ENCODE assay signal across 7 mouse cellular contexts in genomic region chr6:91617685-91618084, GRCm38 (mm10).
DNase-seq lines count a peak whose midpoint lies in the region; ATAC-seq and TF ChIP-seq lines count a peak whose summit lies in the region.

No protein-coding gene starts in this region.

- DNase-seq in Muller cell, postnatal 12 days (ENCODE audit: inconsistent ontology term): peak; percentile 54
- peak; percentile 38 for DNase-seq in lung, postnatal 4 days
- no peak for DNase-seq in adrenal gland, adult 2 months
- no peak for DNase-seq in cerebellum, postnatal 36 days
- DNase-seq in spleen, postnatal 14 days (ENCODE audit: low spot score in 2 of 2): no peak

- H3K36me3 ChIP-seq in E14TG2a.4 (ENCODE audit: insufficient read depth, low read length): no peaks in the 10 kb centered on the region
- no peaks in the 10 kb centered on the region for H3K36me3 ChIP-seq in hindbrain, embryonic 16.5 days (ENCODE audit: control insufficient read depth, insufficient read depth, low read length)

- no peak for TF ChIP-seq CTCF in E14TG2a.4 (conservative IDR thresholded peaks at IDR 0.05; ENCODE audit: low read length)

- WGBS in hindbrain, embryonic 16.5 days: 76% methylated on average over 10 of the region's 10 CpGs

- ATAC-seq in hindbrain, embryonic 16.5 days: peak; percentile 2; the same call in 1 of the 2 replicates

- peaks cover 22% of the 10 kb centered on the region for H3K4me1 ChIP-seq in E14TG2a.4 (replicated peaks; ENCODE audit: low read depth, low read length)
- H3K4me1 ChIP-seq in hindbrain, embryonic 16.5 days (ENCODE audit: control insufficient read depth, insufficient read depth, low read depth, low read length): peaks cover 17% of the 10 kb centered on the region

- peaks cover 6% of the 10 kb centered on the region for H3K27me3 ChIP-seq in E14TG2a.4 (ENCODE audit: insufficient read depth, low read length)
- H3K27me3 ChIP-seq in hindbrain, embryonic 16.5 days (replicated peaks; ENCODE audit: control insufficient read depth, insufficient read depth, low read length): no peaks in the 10 kb centered on the region

- peak overlapping the region; percentile 54 for H3K9ac ChIP-seq in hindbrain, embryonic 16.5 days (ENCODE audit: low read depth, low read length)

- peak overlapping the region; percentile 81 for H3K4me2 ChIP-seq in hindbrain, embryonic 16.5 days (ENCODE audit: low read length)

- H3K4me3 ChIP-seq in E14TG2a.4 (replicated peaks; ENCODE audit: low read length): peak overlapping the region; percentile 67
- H3K4me3 ChIP-seq in hindbrain, embryonic 16.5 days (ENCODE audit: low read length): no peak overlapping the region; the same call in 1 of the 2 replicates

- peaks cover 11% of the 10 kb centered on the region; the same call in 1 of the 2 replicates for H3K9me3 ChIP-seq in E14TG2a.4 (ENCODE audit: low read length)
- no peaks in the 10 kb centered on the region for H3K9me3 ChIP-seq in hindbrain, embryonic 16.5 days (ENCODE audit: control insufficient read depth, low read length)

- peak overlapping the region; percentile 74 for H3K27ac ChIP-seq in hindbrain, embryonic 16.5 days (ENCODE audit: low read depth, low read length)

Comparison
In these comparisons a context has a peak if more than half of its experiments do, and no peak if none do; other contexts are left out.
1. DNase-seq: peak in Muller cell, postnatal 12 days (single experiment) and lung, postnatal 4 days (2 of 2); none in adrenal gland, adult 2 months (single experiment), cerebellum, postnatal 36 days (0 of 2) and spleen, postnatal 14 days (0 of 2).